Mouse (Mus musculus) Muller cell, postnatal 12 days (primary cell): ENCODE results near the gene Serpina12.

ENCODE experiments used
- DNase-seq: peaks from one replicate; pipeline ENCODE4 v3.0.0-alpha.2; 2015; ENCODE audit errors: inconsistent ontology term

Serpina12 gene

DNA sequence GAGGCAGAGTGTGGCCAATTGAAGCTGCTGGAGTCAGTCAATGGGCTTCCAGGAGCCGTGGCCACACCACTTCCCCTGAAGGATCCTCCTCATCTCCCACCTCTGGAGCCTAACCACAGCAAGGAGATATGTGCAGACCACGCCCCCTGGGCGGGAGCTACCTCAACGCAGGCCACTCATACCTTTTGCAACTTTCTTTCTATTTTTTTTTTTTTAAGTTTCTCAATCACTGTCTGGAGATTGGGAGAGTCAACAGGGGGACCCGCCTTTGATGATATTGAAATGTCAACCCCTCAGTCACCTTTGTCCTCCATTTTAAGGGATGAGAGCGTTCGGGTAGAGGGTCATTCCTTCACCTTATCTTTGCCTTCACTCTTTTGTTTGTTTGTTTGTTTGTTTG is at the start of gene Serpina12:
Gene Serpina12, minus strand, starts transcription at position 101 of the 400 bp plus-strand sequence.
- no peak for DNase-seq

DNA sequence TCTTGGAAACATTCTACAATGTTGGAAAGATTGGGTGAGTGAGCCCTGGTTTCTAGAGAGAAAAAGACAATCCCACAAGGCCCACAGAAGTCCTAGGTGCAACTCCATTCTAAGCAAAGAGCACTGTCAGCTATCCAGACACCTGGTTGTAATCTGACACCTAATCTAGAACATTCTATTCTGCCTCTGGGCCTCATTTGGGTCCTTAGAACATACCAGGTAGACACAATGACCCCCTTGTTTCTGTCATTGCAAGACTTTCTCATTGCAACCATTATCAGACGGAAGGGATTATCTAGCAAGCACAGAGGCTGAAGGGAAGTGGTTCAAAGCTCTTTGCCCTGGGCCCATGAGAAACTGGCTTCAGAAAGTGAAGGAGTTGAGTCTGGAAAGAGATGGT is 47.1 kb upstream of the Serpina12 start:
- no peak for DNase-seq

DNA sequence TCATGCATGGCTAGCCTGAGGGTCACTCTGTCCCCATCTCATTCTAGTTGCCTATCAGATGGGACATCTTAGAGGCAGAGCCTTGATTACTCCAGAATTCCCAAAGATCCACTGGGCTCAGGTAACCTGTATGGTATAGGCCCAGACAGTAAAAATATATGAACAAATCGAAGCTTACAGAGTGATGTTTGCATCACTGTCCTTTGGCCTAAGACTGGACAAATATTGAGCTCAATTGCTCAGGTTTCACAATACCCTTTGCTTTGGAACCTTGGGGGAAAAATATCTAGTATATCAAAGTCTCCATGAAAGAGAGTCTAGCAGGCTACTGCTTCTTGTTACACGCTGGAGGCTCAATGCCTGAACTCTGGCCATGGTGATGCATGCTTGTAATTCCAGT is 45.9 kb upstream of the Serpina12 start:
- DNase-seq: no peak

DNA sequence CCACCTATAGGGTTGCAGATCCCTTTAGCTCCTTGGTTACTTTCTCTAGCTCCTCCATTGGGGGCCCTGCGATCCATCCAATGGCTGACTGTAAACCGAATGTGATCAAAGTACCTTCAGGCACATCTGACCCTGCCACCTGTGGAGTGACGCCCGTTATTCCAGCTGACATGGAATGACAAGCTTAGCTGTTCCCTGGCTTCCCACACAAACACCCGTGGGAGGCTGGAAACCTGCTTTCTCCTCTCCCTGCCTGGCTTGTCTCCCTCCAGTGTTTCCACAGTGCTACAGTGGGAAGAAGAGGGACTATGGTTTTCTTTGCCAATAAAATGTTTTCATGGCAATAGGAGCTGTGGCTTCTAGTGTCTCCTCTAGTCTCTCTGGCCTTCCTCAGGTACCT is 28.0 kb upstream of the Serpina12 start:
- no peak for DNase-seq

DNA sequence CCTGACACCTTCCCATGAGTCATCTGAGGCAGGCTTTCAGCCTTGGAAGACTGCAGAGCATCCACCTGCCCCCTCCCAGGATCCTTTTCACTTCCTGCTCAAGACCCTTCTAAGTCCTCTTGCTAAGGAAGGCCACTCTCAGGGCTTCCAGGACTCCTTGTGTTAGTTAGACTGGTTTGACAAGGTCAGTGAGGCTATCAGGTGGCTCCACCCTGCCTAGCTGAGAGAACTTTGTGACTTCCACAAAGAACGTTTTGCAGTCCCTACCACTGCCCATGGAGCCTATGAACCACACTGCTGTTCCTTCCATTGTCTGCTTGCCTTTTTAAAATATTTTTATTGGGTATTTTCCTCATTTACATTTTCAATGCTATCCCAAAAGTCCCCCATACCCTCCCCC is 27.5 kb upstream of the Serpina12 start:
- no peak for DNase-seq

DNA sequence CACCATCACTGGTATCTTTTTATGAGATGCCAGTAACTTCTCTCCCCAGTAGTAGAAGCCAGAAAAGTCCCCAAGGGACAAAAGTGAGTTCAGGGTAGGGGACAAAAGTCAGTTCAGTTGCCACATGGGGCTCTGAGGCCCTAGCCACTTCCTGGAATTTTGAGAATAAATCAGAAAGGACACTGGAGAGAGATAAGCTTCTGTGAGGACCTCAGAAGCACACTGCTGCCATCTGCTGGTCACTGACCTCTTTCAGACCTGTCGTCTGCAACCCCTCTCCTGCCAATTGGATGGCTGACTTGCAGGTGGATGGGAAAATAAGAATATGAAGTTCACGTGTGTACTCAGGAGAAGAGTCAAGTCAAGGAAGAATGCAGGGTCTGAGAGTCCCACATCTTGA is 25.4 kb upstream of the Serpina12 start:
- DNase-seq: peak; percentile 52

DNA sequence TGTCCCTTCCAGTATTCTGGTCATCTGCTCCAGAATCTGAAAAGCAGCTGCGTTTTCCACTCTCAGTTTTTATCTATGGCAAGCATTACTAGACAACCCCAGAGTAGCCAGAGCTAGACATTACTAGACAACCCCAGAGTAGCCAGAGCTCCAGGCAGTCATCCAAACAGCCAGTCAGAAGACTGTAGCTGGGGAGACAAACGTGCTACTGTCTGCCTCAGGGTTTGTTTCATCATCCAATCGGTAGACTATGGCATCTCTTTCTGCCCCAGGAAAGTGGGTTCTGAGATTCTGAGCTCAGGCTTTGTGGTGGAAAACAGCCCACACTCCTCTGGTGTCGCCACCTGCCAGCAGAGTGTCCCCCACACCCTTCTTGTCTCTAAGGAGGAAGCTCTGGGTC is 23.3 kb upstream of the Serpina12 start:
- peak; percentile 88 for DNase-seq

DNA sequence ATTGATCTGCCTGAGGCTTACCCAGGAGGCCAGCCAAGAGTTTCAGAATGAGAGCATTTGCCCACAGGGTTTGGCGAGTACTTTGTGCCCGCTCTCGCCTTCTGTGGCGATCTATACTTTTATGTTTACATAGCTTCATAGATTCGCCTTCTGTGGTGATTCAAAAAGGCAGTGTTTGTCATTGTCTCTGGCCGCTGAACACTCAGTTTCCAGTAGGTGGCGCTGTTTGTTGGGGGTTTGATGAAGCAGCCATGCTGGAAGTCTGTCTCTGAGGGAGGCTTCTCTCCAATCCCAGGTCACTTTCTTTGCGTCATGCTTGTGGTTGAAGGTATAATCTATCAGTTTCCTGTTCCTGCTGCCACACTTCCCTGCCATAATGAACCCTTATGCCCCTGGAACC is 22.0 kb upstream of the Serpina12 start:
- no peak for DNase-seq

DNA sequence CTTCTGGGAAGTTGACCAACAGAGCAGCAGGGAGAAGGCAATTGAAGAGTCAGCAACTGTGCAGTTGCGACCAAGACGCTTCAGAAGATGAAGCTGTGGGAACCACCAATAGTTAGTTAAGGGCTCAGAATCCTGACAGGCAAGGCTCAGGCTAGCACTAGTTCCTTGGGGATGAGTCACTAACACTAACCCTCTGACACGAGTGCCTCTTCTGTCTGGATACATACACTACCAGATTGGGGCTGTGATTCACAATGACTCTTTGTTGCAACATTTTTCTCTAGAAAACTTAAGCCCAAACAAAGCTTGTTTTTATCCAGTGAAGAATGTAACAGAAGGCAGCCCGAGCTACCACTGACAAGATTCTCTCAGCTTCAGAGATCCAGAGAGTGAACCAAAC is 20.8 kb upstream of the Serpina12 start:
- DNase-seq: peak; percentile 95

DNA sequence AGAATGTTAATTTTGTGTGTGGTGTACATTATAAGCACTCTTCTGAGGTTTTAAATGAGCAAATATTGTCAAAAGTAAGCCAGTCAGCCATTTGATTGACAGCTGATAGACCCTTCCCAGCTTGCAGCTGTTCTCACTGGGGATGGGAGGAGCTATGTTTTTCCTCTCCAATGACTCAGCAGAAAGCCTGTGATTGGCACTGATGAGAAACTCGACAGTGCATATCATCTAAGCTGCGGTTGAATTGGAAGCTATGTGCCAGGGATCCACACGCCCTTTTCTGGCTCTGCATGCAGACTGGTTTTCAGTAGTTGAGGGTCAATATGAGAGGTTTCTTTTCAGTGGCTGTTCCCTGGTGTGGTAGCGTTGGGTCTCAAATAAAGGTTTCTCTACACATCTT is 20.3 kb upstream of the Serpina12 start:
- peak; percentile 83 for DNase-seq

DNA sequence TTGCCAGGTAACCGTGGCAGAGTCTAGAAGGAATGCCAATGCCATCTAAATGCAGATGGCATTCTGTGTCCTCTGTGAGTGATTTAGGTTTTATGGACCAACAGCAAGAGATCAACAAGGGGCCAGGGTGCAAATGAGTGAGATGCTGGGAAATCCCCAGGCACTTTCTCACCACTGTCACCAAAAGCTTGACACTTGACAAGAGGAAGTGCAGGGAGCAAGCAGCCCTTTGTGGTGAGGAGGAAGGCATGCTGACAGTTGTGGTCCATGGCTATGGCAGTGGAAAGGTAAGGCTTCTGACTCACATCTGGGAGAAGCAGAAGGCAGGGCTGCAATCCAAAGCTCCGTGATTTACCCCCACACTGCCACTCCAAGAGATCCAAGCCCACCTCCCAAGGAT is 17.6 kb upstream of the Serpina12 start:
- DNase-seq: no peak

DNA sequence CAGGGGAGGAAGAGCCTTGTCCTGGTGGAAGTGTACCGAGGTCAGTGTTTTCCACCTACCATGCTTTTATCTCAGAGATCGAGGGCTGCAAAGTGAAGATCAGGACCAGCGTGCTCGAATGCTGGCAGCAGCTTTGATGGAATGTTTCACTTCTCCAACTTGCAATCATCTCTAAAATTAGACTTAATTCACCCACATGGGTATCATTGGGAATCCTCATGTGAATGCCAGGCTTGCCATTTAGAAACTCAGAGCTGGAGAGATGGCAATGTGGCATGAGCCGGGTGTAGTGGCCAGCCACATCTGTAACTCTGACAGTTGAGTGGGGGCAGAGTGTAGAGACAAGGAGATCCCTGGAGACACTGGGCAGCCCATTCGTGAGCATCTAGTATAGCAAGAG is 15.9 kb upstream of the Serpina12 start:
- DNase-seq: no peak

DNA sequence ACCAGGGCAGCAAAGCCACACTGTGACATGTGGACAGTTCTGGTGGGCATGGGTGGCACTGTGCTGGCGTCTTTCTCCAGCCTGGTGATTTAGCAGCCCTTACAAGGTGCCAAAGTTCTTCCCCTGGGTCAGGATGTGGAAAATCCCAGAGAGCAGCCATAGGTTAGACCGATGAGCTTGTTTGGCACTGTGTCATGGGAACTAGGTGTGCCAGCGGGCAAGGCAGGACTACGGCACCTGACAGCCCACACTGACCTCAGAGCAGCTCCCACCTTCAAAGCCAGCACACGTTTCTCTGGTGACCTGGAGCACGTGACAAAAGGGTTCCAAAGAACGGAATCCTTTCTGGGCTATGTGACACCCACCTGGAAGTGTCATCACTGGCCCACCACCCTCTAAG is 13.3 kb upstream of the Serpina12 start:
- DNase-seq: no peak

DNA sequence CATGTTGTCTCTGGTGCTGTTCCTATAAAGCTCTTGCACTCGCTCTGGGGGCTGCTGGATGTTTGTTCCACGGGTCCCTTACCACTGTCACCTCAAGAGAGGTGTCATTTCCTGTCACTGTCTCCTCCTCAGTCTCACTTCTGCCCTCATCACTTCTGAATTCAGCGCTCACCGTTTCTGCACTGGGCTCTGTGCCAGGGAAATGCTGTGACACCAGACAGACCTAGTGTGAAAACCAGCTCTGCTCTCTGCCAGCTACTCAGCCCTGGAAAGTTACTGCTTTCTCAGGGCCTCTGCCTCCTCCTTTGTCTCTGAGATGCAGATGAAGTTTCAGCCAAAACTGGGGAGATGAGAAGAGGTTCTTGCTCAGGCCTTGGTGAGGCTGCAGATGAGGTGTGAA is 12.8 kb upstream of the Serpina12 start:
- DNase-seq: peak; percentile 55

DNA sequence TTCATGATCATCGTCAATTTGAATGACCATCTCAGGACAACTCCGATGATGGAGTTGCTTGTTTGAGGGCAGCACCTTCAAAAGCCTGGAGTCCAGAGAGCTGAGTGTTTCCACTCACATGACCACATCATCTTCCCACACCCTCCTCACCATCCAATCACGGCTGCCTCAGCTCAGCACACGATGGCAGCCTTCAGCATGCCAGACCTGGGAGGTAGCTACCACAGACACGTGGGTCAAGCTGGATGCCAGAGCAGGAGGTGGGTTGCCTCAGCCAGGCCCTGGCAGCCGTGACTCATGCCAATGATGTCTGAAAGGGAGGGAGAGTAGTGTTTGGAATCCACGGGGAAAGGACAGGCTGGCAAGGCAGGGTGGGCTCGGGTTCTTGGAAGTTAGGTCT is 11.5 kb upstream of the Serpina12 start:
- DNase-seq: peak; percentile 87

DNA sequence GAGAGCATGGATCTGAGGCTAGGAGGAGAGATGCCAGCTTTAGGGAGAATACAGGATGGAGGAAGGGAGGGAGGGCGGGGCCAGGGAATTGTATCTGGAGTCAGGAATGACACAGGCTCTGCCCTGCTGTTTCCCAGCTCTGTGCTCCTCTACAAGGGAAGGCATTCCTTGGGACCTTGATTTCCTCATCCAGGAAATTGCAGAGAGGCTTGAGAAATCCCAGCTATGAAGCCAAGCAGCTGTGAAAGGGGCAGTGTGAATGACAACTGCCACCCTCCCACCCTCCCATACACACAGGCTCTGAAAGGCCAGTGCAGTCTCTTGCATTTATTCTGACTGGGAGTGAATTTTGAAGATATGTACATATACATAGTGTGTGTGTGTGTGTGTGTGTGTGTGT is 9.8 kb upstream of the Serpina12 start:
- DNase-seq: no peak

DNA sequence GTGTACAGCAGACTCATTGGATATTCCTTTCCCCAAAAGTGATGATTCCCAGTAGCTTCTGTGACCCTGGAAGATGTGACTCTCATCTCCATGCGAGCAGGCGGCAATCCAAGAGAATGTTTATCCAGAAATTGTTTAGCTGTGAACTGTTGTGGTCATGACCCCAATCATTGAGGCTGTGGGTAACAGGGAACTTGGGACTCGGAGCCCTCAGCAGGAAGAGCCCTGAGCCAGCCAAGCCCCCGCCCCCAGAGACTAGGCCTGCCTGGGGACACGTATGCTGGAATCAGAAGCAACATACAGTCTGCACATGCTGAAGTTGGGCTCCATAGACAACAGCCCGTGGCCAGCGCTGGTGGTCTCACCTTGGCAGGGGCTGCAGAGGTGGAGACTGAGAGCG is 1.5 kb upstream of the Serpina12 start:
- DNase-seq: no peak

DNA sequence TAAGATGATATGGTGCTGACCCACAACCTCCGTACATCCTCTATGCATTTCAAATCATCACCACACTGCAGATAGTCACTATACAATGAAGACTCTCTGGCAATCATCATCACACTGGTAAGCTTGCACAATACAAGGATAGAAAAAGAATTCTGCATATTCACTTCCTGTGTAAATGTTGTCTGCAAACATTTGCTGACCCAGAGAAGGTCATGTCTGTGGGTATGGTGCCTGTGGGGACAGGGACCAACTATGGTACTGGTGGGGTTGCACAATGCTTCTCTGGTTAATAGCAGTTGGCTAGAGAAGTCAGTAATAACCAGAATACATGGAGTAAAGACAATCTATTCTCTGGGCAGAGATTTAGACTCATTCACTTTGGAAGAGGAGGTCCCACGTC is 1.5 kb downstream of the Serpina12 start:
- DNase-seq: no peak

DNA sequence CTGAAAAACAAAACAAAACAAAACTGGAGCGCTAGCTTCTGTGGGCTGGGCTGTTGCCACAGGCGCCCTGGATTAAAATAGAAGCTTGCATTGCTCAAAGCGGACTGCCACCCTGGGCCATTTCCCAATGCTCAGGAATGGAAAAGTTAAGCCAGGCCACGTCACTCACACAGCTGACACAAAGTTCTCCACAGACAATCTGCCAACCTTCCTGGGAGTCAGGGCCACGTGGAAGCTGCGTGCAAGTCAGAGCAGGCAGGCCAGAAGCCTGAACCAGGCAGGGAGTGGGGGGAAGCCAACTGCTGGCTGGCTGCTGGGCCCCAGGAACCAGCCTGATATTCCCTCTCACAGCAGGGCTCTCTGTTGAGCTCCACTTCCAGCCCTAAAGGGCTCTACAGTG is 2.8 kb downstream of the Serpina12 start:
- peak; percentile 60 for DNase-seq

DNA sequence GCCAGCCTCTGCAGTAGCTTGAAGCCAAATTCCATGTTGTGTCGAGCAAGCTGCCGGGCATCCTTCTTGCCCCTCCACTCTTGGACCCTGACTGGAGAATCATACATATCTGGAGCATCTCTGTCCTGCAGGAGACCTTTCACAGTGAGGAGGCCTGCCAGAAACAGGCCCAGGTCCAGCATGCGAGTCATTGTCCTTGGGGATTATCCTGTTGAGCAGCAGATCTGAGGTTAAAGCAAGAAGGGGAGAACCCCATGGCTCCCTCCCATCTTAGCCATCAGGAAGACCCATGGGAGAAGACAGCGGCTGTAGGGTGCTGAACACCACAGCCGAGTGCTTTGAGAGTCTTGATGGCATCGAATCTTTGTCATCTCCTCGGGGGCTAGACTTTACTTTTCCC is 6.1 kb downstream of the Serpina12 start:
- no peak for DNase-seq

DNA sequence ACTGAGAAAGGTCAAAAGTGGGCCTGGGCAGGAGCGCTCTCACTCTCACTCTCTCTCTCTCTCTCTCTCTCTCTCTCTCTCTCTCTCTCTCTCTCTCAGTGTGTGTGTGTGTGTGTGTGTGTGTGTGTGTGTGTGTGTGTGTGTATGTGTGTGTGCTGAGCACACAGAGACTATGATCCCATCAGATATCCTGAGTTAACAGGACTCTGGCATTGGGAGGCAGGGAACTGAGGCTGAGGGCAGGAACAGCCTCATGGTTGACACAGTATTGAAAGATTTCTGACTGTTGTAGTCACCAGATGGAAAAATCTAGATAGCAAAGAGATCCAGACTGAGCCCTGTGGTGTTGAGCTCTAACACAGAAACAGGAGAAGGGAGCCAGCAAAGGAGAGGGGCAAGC is 10.5 kb downstream of the Serpina12 start:
- DNase-seq: no peak

DNA sequence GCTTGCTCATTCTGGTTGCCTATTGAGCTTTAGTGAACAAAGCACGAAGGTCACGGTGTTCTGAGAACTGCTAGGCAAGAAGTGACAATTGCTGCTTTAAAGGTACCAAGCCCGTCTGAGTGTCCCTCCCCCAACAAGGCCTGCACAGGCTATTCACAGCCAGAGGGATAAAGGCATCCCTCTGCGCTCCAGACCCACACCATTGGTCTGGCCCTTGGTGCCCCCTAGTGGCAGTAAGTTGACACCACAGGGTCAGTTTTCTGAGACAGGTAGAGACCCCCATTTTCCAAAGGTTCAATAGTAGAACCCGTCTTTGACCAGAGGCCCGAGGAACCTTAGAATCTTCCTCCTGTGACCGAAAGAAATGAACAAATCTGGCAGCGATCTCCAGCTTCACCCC is 14.3 kb downstream of the Serpina12 start:
- no peak for DNase-seq

DNA sequence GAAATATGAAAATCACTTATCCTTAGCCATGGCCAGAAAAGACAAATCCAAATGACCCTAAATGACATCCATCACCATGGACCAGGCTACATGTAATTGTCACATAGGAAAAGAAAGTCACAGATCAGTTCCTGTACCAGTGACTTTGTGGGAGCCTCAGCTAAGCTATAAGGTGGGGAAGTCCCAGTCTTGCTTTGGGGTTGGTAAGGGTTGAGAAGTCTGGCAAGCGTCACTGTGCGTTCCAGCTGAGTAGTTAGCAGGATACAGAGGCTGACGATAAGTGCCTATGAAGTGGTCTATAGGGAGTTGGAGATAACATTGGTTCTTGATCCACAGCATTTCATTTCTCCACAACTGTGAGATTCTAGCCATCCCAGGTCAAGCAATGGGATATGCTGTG is 29.0 kb downstream of the Serpina12 start:
- no peak for DNase-seq

DNA sequence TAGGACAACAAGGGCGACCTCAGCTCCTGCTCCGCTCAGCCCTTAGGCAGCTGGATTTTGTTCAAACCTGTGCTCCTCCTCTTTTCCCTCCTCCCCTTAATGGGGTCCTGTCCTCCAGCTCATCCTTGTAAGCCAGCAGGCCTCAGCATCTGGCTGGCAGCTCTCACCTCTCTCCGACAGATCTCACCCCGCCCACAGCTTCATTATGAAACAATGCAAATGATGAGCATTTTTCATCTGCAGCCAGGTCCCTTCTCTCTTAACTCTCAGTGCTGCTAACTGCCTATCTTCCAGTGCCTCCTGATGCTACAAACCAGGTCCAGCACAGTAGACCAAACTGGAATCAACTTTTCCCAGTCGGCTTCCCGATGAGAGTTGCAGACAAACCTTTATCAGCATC is 30.6 kb downstream of the Serpina12 start, which contains the start of gene Serpina9:
Gene Serpina9, minus strand, starts transcription at position 136 of the 400 bp plus-strand sequence.
- no peak for DNase-seq

DNA sequence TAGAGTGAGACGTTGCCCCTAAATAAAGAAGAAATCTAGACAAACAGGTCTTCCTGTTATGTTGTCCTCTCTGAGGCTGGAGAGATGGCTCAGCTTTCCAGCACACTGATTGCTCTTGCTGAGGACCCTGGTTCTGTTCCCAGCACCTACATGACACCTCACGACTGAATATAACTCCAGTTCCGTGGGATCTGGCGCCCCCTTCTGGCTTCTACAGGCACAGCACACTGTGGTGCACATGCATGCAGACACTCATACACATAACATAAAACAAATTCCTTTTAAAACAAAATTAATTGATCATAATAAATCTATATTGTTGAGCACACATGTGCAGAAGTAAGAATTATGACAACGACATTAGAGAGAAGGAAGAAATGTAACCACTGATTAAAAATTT is 39.6 kb downstream of the Serpina12 start:
- DNase-seq: no peak
